Mouse (Mus musculus): ENCODE measurements around the gene Mpst. TPM values are rescaled to one million over a fixed set of nuclear protein-coding genes. Genes with fewer than 3 reads are reported as not detected.
A peak's percentile ranks its signal among the peaks of the same experiment; 100 is the strongest.

The Mpst gene
- polyA plus RNA-seq, 1 experiment from 2014 or later = 2.3 TPM

- ATAC-seq (ENCODE audit: low FRiP score) = no peak
- Histone ChIP-seq H3K4me1 (ENCODE audit: control insufficient read depth, insufficient read depth, low read length) (peaks cover 10% of the 10 kb centered on the region), H3K4me2 (no peak overlapping the region), H3K4me3 (ENCODE audit: low read depth, low read length) (no peak overlapping the region), H3K27ac (ENCODE audit: low read depth, low read length) (no peak overlapping the region), H3K9ac (ENCODE audit: low read length) (no peak overlapping the region), H3K27me3 (ENCODE audit: control insufficient read depth, insufficient read depth, low read length) (no peaks in the 10 kb centered on the region; the same call in 1 of the 2 replicates), H3K9me3 (ENCODE audit: control insufficient read depth, low read length) (no peaks in the 10 kb centered on the region), H3K36me3 (ENCODE audit: control insufficient read depth, insufficient read depth, low read length) (no peaks in the 10 kb centered on the region)
- WGBS = 85% methylated on average over 6 of the region's 6 CpGs
- no peak for DNase-seq (ENCODE audit: low spot score, missing footprints)
Observed at GRCm38 (mm10) chr15:78401345-78401744, 4.9 kb upstream of the Mpst start.

GRCm38 (mm10) chr15:78401921-78402320 is 4.3 kb upstream of the Mpst start:
- ATAC-seq (ENCODE audit: low FRiP score) (no peak), DNase-seq (ENCODE audit: low spot score, missing footprints) (no peak)
- peaks cover 10% of the 10 kb centered on the region for H3K4me1 ChIP-seq (ENCODE audit: control insufficient read depth, insufficient read depth, low read length)
- 85% methylated on average over 4 of the region's 4 CpGs for WGBS
- no peak overlapping the region for H3K27ac ChIP-seq (ENCODE audit: low read depth, low read length)
- H3K9ac ChIP-seq (ENCODE audit: low read length) = no peak overlapping the region
- no peak overlapping the region for H3K4me3 ChIP-seq (ENCODE audit: low read depth, low read length)
- no peaks in the 10 kb centered on the region for H3K9me3 ChIP-seq (ENCODE audit: control insufficient read depth, low read length)
- no peaks in the 10 kb centered on the region for H3K36me3 ChIP-seq (ENCODE audit: control insufficient read depth, insufficient read depth, low read length)
- H3K27me3 ChIP-seq (ENCODE audit: control insufficient read depth, insufficient read depth, low read length) = no peaks in the 10 kb centered on the region; the same call in 1 of the 2 replicates
- no peak overlapping the region for H3K4me2 ChIP-seq

- Histone ChIP-seq H3K27ac (ENCODE audit: low read depth, low read length) (no peak overlapping the region), H3K9ac (ENCODE audit: low read length) (no peak overlapping the region), H3K9me3 (ENCODE audit: control insufficient read depth, low read length) (no peaks in the 10 kb centered on the region), H3K4me3 (ENCODE audit: low read depth, low read length) (no peak overlapping the region), H3K4me2 (no peak overlapping the region), H3K27me3 (ENCODE audit: control insufficient read depth, insufficient read depth, low read length) (no peaks in the 10 kb centered on the region; the same call in 1 of the 2 replicates), H3K4me1 (ENCODE audit: control insufficient read depth, insufficient read depth, low read length) (peaks cover 14% of the 10 kb centered on the region), H3K36me3 (ENCODE audit: control insufficient read depth, insufficient read depth, low read length) (no peaks in the 10 kb centered on the region)
- no peak for ATAC-seq (ENCODE audit: low FRiP score)
- WGBS = 81% methylated on average over 7 of the region's 7 CpGs
- no peak for DNase-seq (ENCODE audit: low spot score, missing footprints)
Observed at GRCm38 (mm10) chr15:78402423-78402822, 3.8 kb upstream of the Mpst start.

GRCm38 (mm10) chr15:78403301-78403741 is 2.9 kb upstream of the Mpst start:
- Histone ChIP-seq H3K4me2 (no peak overlapping the region), H3K27me3 (ENCODE audit: control insufficient read depth, insufficient read depth, low read length) (no peaks in the 10 kb centered on the region; the same call in 1 of the 2 replicates), H3K36me3 (ENCODE audit: control insufficient read depth, insufficient read depth, low read length) (no peaks in the 10 kb centered on the region), H3K27ac (ENCODE audit: low read depth, low read length) (no peak overlapping the region), H3K4me1 (ENCODE audit: control insufficient read depth, insufficient read depth, low read length) (peaks cover 18% of the 10 kb centered on the region), H3K4me3 (ENCODE audit: low read depth, low read length) (no peak overlapping the region), H3K9me3 (ENCODE audit: control insufficient read depth, low read length) (no peaks in the 10 kb centered on the region), H3K9ac (ENCODE audit: low read length) (no peak overlapping the region)
- WGBS = 55% methylated on average over 3 of the region's 3 CpGs
- DNase-seq (ENCODE audit: low spot score, missing footprints) (peak; percentile 75), ATAC-seq (ENCODE audit: low FRiP score) (no peak)

- ATAC-seq (ENCODE audit: low FRiP score) (no peak), DNase-seq (ENCODE audit: low spot score, missing footprints) (peak; percentile 21)
- H3K9me3 ChIP-seq (ENCODE audit: control insufficient read depth, low read length) = no peaks in the 10 kb centered on the region
- no peak overlapping the region for H3K27ac ChIP-seq (ENCODE audit: low read depth, low read length)
- no peaks in the 10 kb centered on the region for H3K36me3 ChIP-seq (ENCODE audit: control insufficient read depth, insufficient read depth, low read length)
- peaks cover 1% of the 10 kb centered on the region; the same call in 1 of the 2 replicates for H3K27me3 ChIP-seq (ENCODE audit: control insufficient read depth, insufficient read depth, low read length)
- H3K4me2 ChIP-seq = no peak overlapping the region
- WGBS = 61% methylated on average over 1 of the region's 1 CpGs
- H3K9ac ChIP-seq (ENCODE audit: low read length) = no peak overlapping the region
- no peak overlapping the region for H3K4me3 ChIP-seq (ENCODE audit: low read depth, low read length)
- H3K4me1 ChIP-seq (ENCODE audit: control insufficient read depth, insufficient read depth, low read length) = peaks cover 18% of the 10 kb centered on the region
Observed at GRCm38 (mm10) chr15:78403896-78404295, 2.3 kb upstream of the Mpst start.

GRCm38 (mm10) chr15:78405098-78405497 is 1.1 kb upstream of the Mpst start:
- Histone ChIP-seq H3K9me3 (ENCODE audit: control insufficient read depth, low read length) (no peaks in the 10 kb centered on the region), H3K4me2 (peak overlapping the region; percentile 95), H3K36me3 (ENCODE audit: control insufficient read depth, insufficient read depth, low read length) (no peaks in the 10 kb centered on the region), H3K27me3 (ENCODE audit: control insufficient read depth, insufficient read depth, low read length) (peaks cover 13% of the 10 kb centered on the region), H3K4me3 (ENCODE audit: low read depth, low read length) (peak overlapping the region; percentile 65; the same call in 1 of the 2 replicates), H3K27ac (ENCODE audit: low read depth, low read length) (no peak overlapping the region), H3K4me1 (ENCODE audit: control insufficient read depth, insufficient read depth, low read length) (peaks cover 24% of the 10 kb centered on the region), H3K9ac (ENCODE audit: low read length) (peak overlapping the region; percentile 83)
- DNase-seq (ENCODE audit: low spot score, missing footprints) (no peak), ATAC-seq (ENCODE audit: low FRiP score) (no peak)
- WGBS = 50% methylated on average over 11 of the region's 11 CpGs

- WGBS = 1% methylated on average over 34 of the region's 34 CpGs
- Histone ChIP-seq H3K4me2 (peak within 1 kb of the TSS; percentile 95), H3K36me3 (ENCODE audit: control insufficient read depth, insufficient read depth, low read length) (no peaks in the 10 kb centered on the region), H3K4me3 (ENCODE audit: low read depth, low read length) (peak within 1 kb of the TSS; percentile 65), H3K9ac (ENCODE audit: low read length) (peak within 1 kb of the TSS; percentile 83), H3K27ac (ENCODE audit: low read depth, low read length) (peak within 1 kb of the TSS; percentile 84), H3K4me1 (ENCODE audit: control insufficient read depth, insufficient read depth, low read length) (peaks cover 28% of the 10 kb centered on the region), H3K27me3 (ENCODE audit: control insufficient read depth, insufficient read depth, low read length) (peaks cover 19% of the 10 kb centered on the region), H3K9me3 (ENCODE audit: control insufficient read depth, low read length) (no peaks in the 10 kb centered on the region)
- DNase-seq (ENCODE audit: low spot score, missing footprints) (peak; percentile 96), ATAC-seq (ENCODE audit: low FRiP score) (peak; percentile 70)
Observed at GRCm38 (mm10) chr15:78405517-78406211, 552 bp upstream of the Mpst start, which contains the start of gene Tst. Gene Tst (minus strand): TSS chr15:78405907.

GRCm38 (mm10) chr15:78409570-78410052 is 3.4 kb downstream of the Mpst start:
- peaks cover 26% of the 10 kb centered on the region for H3K4me1 ChIP-seq (ENCODE audit: control insufficient read depth, insufficient read depth, low read length)
- peak overlapping the region; percentile 48 for H3K4me2 ChIP-seq
- peak overlapping the region; percentile 45; the same call in 1 of the 2 replicates for H3K9ac ChIP-seq (ENCODE audit: low read length)
- H3K27ac ChIP-seq (ENCODE audit: low read depth, low read length) = no peak overlapping the region
- peak overlapping the region; percentile 25; the same call in 1 of the 2 replicates for H3K4me3 ChIP-seq (ENCODE audit: low read depth, low read length)
- no peaks in the 10 kb centered on the region for H3K9me3 ChIP-seq (ENCODE audit: control insufficient read depth, low read length)
- 8% methylated on average over 12 of the region's 12 CpGs for WGBS
- no peaks in the 10 kb centered on the region for H3K36me3 ChIP-seq (ENCODE audit: control insufficient read depth, insufficient read depth, low read length)
- H3K27me3 ChIP-seq (ENCODE audit: control insufficient read depth, insufficient read depth, low read length) = peaks cover 24% of the 10 kb centered on the region
- DNase-seq (ENCODE audit: low spot score, missing footprints) = peak; percentile 87
- no peak for ATAC-seq (ENCODE audit: low FRiP score)

GRCm38 (mm10) chr15:78413083-78413718 is 7.0 kb downstream of the Mpst start:
- Histone ChIP-seq H3K27me3 (ENCODE audit: control insufficient read depth, insufficient read depth, low read length) (peaks cover 24% of the 10 kb centered on the region), H3K9me3 (ENCODE audit: control insufficient read depth, low read length) (no peaks in the 10 kb centered on the region), H3K4me2 (no peak overlapping the region), H3K27ac (ENCODE audit: low read depth, low read length) (no peak overlapping the region), H3K4me1 (ENCODE audit: control insufficient read depth, insufficient read depth, low read length) (peaks cover 15% of the 10 kb centered on the region), H3K4me3 (ENCODE audit: low read depth, low read length) (no peak overlapping the region), H3K36me3 (ENCODE audit: control insufficient read depth, insufficient read depth, low read length) (no peaks in the 10 kb centered on the region), H3K9ac (ENCODE audit: low read length) (no peak overlapping the region)
- peak; percentile 33 for DNase-seq (ENCODE audit: low spot score, missing footprints)
- WGBS = 89% methylated on average over 14 of the region's 14 CpGs
- ATAC-seq (ENCODE audit: low FRiP score) = no peak
